Mouse (Mus musculus): ENCODE data around the gene Tnfrsf1b. TPM values are rescaled to one million over a fixed set of nuclear protein-coding genes. Genes with fewer than 3 reads are reported as not detected.

Tnfrsf1b gene
- total RNA-seq, 2 experiments from 2014 or later = 2.0 to 2.6 TPM

DNA sequence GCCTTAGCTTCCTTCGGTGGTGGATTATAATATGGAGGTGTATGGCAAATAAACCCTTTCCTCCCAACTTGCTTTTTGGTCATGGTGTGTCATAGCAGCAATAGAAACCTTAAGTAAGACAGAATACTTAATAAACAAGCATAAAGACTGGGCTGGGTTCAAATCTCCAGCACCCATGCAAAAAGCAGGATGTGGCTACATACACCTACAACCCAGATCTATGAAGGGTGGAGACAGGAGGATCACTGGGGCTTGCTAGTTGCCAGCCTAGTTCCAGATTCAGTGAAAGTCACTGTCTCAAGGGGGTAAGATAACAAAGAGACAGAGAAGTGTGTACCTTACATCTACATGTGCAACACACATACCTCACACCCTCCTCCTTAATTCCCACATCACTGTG lies 16.9 kb upstream of the Tnfrsf1b start:
- intact Hi-C loops (cut with DNase I) = no loop called here
- DNase-seq (ENCODE audit: low spot score in 2 of 2) = no peak

DNA sequence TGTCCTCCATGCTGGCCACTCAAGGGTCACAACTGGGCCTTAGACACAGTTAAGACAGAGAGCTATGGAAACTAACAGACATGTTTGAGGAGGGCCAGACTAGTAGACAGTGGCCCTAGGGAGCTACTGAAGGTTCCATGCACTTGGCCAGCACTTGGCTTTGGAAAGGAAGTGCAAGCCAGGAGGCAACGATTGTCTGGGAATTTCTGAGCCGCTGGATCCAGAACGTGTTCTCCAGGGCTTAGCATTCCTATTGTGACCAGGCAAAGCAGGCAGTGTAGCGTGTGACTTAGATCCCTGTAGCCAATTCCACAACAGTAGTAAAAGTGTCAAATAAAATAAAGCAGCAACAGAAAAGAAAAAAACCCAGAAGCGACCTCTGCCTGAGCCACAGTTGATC lies 14.1 kb upstream of the Tnfrsf1b start:
- intact Hi-C loops (cut with DNase I) = no loop called here

DNA sequence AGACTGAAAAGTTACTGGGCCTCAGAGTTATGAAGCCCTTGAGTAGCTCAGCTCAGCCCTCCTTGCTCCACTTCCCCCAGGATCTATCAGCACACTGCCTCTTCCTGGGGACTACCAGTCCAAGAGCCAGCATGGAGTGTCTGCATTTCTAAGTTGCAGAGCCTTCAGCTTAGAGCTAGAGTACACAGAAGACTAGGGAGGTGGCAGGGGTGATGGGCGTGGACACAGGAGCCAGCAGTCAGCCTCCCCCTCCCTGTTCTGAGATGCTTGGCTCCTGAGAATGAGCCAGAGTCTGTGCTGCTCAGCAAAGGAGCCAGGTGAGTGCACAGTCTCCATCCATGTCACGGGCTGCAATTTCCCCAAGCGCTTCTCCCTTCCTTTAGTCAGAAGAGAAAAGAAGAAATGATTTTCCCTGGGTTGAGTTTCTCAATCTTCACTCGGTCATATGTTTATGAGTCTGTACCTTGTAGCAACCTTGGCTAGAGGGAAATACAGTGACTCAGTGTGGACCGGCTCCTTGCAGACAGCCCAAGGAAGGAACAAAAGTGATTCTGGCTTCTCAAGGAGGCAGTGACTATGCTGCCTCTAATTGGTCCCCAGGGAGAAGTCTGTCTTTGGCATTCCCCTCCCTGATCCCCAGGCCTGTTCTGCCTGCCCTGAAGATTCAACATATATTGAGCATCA lies 11.2 kb upstream of the Tnfrsf1b start:
- intact Hi-C loops (cut with DNase I) = no loop called here
- no peak for DNase-seq (ENCODE audit: low spot score in 2 of 2)

More for the DNA sequence above, 14.1 kb upstream of the Tnfrsf1b start:
- DNase-seq (ENCODE audit: low spot score in 2 of 2) = no peak

DNA sequence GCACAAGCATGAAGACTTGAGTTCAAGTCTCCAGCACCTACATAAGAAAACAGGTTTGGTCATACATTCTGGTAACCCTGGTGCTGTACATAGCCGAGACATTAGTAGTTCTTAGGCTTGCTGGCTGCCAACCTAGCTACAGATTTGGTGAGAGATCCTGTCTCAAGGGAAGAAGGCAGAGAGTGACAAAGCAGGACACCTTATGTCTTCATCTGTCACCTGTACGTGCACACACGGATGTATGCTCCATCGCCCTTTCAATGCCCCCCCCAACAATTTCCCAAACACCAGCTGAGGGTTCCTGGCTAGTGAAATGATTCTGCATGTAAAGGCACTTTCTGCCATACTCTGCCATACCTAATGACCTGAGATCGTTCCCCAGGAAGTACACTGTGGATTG lies 9.5 kb upstream of the Tnfrsf1b start:
- intact Hi-C loops (cut with DNase I) = no loop called here
- DNase-seq (ENCODE audit: low spot score in 2 of 2) = no peak

DNA sequence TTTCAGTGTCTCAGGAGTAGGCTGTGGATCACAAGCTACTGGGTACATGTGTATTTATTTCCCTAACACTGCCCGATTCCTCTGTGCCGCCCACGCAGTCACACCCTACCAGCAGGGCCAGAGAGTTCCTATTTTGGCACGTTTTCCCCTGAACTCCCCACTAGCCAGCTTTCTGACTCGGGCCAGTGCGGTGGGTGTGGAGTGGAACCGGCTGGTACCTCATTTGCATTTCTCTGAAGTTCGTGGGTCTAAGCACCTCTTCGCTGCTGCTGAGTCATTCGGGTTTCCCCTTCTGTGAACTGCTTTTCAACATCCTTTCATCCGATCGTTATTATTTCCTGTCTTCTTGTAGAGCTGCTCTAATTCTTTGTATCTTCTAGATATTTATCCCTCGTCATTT lies 7.7 kb upstream of the Tnfrsf1b start:
- intact Hi-C loops (cut with DNase I) = no loop called here
- DNase-seq (ENCODE audit: low spot score in 2 of 2) = peak in 1 of 2 experiments; percentile 20

DNA sequence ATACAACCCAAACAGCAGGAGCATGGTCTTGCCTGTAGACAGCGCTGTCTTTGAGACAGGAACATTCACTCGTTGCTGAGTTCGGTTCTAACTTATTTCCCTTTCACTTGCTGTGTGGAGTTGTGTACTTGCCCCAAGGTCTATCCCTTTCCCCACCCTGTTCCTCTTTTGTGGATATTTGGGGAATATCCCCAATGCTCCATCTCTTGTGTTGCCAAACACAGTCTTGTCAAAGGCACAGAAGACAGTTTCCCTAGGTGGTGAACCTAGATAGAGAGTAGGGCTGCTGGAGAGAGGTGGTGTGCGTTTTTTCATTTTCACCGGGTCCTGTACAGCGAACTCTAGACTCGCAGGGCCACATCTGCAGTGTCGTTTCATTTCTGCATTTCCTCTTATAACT lies 5.9 kb upstream of the Tnfrsf1b start:
- intact Hi-C loops (cut with DNase I) = no loop called here

DNA sequence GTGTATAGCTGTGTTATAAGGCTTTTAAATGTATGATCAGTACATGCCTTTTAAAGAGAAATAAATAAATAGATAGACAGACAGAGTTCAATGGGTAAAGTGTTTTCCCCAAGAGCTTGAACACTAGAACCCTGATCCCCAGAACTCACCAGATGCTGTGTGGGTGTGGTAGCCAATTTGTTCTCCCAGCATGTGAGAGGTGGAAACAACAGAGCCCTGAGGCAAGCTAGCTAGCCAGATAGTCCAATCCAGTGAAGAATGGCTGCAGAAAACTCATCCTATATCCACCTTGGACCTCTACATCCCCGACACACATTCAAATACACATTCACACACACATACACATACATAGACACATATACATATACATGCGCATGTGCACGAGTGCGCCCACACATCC lies 4.9 kb upstream of the Tnfrsf1b start:
- DNase-seq (ENCODE audit: low spot score in 2 of 2) = peak in 1 of 2 experiments; percentile 6
- intact Hi-C loops (cut with DNase I) = no loop called here

More for the DNA sequence above, 5.9 kb upstream of the Tnfrsf1b start:
- DNase-seq (ENCODE audit: low spot score in 2 of 2) = no peak

DNA sequence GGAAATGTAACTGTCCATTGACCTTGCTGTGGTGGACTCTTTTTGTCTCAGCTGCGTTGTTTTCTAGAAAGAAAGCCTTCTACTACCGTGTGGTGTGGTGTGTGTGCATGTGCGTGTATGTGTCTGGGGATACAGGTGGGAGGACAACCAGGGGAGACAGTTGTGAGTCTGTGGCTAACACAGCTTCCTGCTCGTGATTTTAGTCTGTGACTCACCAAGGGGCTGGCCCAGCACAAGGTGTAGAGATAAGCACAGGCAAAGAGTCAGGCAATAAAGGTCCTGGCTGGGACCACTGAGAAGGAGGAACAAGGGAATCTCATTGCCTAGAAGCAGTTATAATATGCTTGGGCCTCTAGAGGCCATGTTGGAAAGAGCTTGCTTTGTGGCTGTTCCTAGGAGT lies 3.3 kb upstream of the Tnfrsf1b start:
- intact Hi-C loops (cut with DNase I) = no loop called here
- no peak for DNase-seq (ENCODE audit: low spot score in 2 of 2)

DNA sequence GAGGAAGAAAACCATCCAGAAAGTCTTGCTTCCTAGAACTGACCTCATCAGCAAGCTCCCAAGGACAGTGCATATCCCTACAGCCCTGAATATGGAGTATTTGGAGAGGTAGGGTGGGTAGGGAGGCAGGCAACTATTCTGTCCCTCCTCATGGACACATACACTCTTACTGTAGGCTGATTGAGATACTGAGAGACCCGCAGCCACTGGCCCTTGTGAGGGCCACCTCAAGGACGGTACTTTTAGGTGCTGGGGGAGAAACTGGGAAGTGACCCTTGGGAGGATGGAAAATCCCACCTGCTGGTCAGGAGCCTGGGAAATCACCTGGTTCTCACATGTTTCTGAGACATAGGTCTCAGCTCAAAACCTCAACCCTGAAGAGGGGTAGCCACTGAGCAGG lies 886 bp upstream of the Tnfrsf1b start:
- no peak for DNase-seq (ENCODE audit: low spot score in 2 of 2)
- intact Hi-C loops (cut with DNase I) = loop anchor here (5.0 kb wide), 1 partner anchor 35 kb away; no protein-coding TSS in a partner anchor

DNA sequence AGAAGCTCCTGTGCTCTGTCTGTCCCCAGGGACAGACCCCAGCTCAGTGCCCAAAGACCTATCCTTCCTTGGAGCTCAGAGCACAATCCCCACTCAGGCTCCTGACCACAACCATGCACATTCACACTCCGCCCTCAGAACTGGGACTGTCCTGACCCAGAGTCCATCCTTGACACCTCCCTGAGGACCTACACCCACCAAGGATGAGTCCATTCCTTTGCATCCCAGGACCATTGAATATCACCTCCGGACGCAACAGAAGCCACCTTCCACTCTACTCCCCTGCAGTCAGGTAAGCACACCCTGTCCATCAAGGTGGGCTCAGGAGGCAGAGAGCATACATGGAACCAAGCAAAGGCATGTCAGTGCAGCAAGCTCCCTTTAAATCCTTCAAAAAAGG lies 1.1 kb downstream of the Tnfrsf1b start:
- intact Hi-C loops (cut with DNase I) = loop anchor here (5.0 kb wide), 1 partner anchor 37 kb away; no protein-coding TSS in a partner anchor
- DNase-seq (ENCODE audit: low spot score in 2 of 2) = no peak

DNA sequence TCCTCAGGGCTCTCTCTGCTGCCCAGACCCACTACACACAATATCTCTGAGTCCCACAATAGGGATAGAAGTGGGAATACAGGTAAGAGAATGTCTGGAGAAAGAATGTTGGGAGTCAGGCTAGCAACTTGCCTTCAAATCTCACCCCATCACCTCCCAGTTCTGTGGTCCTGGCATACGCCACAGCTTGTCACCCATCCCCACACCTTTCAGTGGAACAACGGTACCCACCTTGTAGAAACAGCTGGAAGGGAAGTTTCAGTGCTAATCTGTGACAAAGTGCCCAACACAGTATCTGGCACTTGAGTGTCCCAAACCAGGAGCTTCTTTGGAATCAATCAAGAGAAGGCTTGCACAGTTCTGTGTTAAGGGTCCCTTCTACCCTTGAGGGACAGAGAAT lies 2.0 kb downstream of the Tnfrsf1b start:
- intact Hi-C loops (cut with DNase I) = loop anchor here (5.0 kb wide), 1 partner anchor 38 kb away; no protein-coding TSS in a partner anchor

DNA sequence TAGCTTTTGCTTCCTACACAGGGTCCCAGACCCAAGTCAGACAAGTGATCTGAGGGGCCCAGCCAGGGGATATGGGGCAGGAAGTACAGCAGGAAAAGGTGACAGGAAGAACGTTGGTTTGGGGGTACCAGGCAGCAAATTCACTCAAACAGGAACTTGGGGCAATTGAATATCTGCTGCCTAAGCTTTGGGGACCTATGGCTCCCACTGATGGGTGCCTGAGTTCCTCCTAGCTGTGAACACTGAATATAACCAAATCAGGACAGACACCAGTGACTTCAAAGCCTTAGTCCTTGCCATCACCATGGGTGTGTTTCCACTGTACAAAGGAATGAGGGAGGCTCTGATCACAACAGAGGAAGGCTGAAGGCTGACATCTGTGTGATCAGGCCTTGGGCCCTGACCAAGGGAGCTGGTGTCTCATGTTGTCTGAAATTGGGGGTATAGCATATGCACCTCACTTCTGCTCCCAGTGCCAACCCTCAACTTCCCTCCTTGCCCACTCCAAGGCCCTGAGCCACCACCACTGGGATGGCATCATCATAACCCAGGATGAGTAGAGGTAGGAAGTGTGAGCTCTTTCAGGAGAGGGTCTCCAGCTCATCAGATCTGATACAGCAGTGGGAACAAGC lies 3.8 kb downstream of the Tnfrsf1b start:
- no peak for DNase-seq (ENCODE audit: low spot score in 2 of 2)
- intact Hi-C loops (cut with DNase I) = no loop called here

More for the DNA sequence above, 2.0 kb downstream of the Tnfrsf1b start:
- no peak for DNase-seq (ENCODE audit: low spot score in 2 of 2)

DNA sequence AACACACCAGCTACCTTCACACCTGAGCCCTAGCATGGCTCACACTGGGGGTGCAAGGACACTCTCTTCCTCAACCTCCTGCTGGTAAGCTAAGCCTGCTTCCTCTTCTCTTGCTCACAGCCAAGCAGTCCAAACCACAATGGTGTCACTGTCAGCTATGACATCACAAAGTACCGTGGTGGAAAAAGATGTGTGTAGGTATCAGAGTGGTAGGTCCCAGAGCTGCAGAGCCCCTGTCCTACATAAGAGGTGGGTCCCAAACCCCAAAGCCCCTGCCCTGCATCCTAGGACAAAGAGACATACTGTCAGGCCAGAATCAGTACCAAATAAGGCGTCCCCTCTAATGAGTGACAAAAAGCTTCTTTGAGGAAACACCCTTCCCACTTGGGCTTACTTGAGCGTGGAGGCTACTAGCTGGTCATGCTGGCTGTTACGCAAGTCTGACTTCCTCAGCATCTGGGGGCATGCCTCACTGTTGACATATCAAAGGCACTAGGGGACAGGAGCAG lies 5.9 kb downstream of the Tnfrsf1b start:
- intact Hi-C loops (cut with DNase I) = no loop called here
- peak in 1 of 2 experiments; percentile 10 for DNase-seq (ENCODE audit: low spot score in 2 of 2)

DNA sequence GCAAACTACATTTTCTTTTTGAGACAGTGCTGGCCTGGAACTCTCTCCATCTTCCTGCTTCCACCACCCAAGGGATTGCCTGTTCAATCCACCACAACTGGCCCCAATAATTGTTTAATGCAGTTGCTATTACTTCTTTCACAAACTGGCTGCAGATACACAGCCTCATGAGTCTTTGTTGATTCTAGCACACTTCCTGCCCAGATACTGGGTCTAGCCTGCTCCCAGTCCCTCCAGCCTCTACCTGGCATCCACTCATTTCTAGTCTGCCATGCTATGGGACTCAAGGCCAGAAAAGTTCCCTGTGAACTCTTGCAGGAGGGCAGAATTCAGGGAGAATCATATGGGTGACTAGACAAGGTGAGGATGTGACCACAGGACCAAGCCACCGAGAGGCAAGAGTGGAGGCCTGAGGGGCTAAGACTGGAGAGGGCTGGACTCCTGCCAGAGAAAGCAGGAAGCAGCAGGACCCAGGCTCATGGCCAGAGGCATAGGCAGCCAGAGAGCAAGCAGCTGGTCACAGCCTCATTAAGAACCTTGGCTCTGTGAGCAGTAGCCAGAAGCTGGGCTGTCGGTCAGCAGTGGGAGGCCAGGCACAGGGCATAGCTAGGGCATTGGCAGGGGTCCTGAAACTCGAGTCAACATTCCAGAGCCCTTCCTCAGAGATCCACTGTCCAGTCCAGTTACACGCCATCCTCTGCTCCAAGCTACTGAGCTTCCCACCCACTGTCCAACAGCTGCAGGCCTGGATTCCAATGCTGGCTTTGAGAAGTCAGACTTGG lies 7.4 kb downstream of the Tnfrsf1b start:
- intact Hi-C loops (cut with DNase I) = no loop called here
- DNase-seq (ENCODE audit: low spot score in 2 of 2) = peak; percentile 38 to 55

DNA sequence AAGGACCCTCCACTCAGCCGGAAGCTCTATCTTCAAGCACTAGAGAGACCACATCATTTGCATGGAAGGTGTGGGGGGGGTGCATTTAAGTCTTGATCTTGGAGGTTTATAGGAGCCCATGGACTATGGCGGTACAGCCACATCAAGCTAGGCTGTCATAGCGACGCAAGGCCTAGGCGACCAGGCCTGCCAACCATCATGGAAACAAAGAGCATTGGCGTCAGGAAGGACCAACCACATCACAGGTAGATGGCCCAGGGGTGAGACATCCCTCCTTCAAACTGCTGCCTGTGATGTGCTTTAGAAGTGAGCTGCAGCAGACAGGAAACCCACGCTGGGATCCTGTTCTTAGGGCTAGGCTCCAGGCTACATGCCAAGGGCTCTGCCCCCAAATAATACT lies 10.6 kb downstream of the Tnfrsf1b start:
- intact Hi-C loops (cut with DNase I) = no loop called here
- no peak for DNase-seq (ENCODE audit: low spot score in 2 of 2)

DNA sequence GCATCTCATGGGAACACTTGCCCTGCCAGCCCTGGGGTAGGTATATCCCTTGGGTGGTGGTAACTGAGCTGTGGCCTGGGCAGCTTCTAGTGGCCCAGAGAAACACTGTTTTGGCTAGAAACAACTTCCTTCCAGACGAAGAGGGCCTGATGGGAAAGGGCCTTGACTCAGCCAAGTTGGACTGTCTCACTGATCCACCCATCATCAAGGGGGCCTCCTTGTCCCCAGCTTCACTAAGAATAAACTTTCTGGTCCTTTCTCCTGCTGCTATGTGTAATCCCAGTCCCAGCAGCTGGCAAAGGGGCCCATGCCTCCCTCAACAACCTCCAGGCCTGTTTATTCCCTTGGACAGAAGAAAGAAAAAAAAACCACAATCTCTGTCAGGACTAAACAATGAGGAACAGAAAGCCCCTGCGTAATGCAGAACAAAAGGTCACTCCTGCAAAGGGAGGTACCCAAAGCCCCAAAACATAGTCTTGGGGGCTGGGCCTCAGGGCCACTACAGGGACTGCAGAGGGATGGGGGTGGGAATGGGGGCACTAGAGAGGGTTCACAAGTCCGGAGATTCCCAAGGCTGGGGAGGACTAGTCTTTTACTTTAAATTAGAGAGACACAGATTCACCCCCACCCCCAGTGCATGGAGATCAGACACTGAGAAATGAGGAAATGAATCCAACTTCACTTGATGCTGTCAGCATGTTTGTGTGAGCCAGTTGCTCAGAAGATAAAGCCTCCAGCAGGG lies 13.0 kb downstream of the Tnfrsf1b start:
- intact Hi-C loops (cut with DNase I) = loop anchor here (5.0 kb wide), 1 partner anchor 39 kb away; no protein-coding TSS in a partner anchor
- DNase-seq (ENCODE audit: low spot score in 2 of 2) = peak in 1 of 2 experiments; percentile 13

DNA sequence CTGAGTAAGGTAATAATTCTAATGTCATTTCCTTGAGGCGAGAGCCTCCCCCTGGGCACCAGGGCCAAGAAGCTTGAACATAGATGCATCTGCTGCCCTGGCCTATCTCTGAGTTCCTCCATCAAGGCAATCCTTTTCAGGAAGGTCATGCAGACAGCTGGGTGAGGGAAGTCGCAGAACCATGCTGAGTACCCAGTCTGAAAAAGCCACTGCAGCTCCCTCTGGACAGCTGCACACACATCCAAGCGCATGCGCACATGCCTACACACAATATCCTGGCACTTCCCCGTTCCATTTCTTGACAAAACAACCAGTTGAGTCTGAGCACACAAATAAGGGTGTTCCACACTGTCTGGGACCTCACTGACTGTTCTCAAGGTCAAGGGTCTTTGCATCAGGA lies 14.9 kb downstream of the Tnfrsf1b start:
- no peak for DNase-seq (ENCODE audit: low spot score in 2 of 2)
- intact Hi-C loops (cut with DNase I) = loop anchor here (5.0 kb wide), 1 partner anchor 41 kb away; no protein-coding TSS in a partner anchor

DNA sequence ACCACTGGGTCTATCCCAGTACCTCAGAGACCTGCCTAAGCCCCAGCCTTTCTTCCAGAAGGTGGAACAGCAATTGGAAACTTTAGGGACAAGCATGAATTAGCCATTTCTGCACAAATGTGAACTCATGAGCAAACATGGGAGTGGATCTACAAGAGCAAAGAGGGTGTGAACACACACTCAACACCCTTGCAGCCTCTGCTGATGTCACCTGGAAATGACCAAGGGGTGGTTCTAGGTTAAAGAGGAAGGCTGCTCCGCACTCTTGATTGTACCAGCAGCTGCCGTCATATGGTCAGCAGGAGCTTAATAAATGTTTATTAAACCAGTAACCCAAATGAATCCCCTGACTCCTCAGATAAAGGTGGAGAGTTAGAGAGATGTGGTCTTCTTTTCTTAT lies 16.0 kb downstream of the Tnfrsf1b start:
- intact Hi-C loops (cut with DNase I) = loop anchor here (5.0 kb wide), 1 partner anchor 42 kb away; no protein-coding TSS in a partner anchor
- no peak for DNase-seq (ENCODE audit: low spot score in 2 of 2)

DNA sequence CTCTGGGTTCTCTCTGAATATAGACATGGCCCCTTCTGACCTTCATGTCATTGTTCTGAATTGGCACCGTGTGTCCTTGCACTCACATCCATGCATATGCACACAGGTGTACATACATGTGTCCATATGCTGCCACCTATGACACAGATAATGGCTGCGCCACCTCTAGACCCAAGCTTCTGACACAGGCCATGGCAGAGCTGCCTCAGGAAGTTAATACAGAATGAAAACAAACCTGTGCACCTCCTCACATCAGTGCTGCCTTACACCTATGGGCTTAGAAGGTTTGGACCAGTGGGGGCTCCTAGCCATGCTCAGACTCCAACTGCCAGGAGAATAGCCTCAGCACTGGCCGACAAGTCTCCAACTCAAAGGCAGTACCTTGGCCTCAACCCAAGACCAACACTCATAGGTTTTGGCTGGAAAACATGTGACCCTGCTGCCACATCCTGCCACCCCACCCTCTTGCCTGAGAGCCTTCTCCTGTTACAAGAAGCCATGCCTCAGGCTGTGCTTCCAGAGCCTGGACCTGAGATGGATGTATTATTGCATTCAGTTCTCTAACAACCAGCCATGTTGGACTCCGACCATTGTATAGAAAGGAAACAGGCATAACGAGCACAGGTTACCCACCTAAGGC lies 17.0 kb downstream of the Tnfrsf1b start:
- DNase-seq (ENCODE audit: low spot score in 2 of 2) = no peak

More for the DNA sequence above, 17.0 kb downstream of the Tnfrsf1b start:
- intact Hi-C loops (cut with DNase I) = loop anchor here (5.0 kb wide), 1 partner anchor 43 kb away; no protein-coding TSS in a partner anchor
